Mouse (Mus musculus) midbrain, embryonic 16.5 days (tissue): ENCODE data around the gene Zfp385b. TPM values are rescaled to one million over a fixed set of nuclear protein-coding genes. Genes with fewer than 3 reads are reported as not detected.

ENCODE experiments used
- ATAC-seq: fragments of 200-750 bp; cut with Nextera tagmentation; 2 replicates; pipeline ENCODE4 v1.8.0; 2017; ENCODE audit warnings: moderate TSS enrichment
- H3K27ac ChIP-seq: fragments of 300-500 bp; sonication (generic); 2 replicates; pipeline ENCODE4 v1.5.1; 2014; ENCODE audit warnings: mild to moderate bottlenecking, low read length, mixed read lengths
- H3K27me3 ChIP-seq: fragments of 300-500 bp; sonication (generic); 2 replicates; pipeline ENCODE4 v1.6.1; 2014; ENCODE audit warnings: low read depth, low read length, mixed read lengths; ENCODE audit not compliant: control insufficient read depth, insufficient read depth
- H3K36me3 ChIP-seq: fragments of 300-500 bp; sonication (generic); 2 replicates; pipeline ENCODE4 v1.6.1; 2014; ENCODE audit warnings: mild to moderate bottlenecking, low read length, moderate library complexity, mixed read lengths; ENCODE audit not compliant: control insufficient read depth, insufficient read depth
- H3K4me1 ChIP-seq: fragments of 300-500 bp; sonication (generic); 2 replicates; pipeline ENCODE4 v1.6.1; 2014; ENCODE audit warnings: mild to moderate bottlenecking, low read length, mixed read lengths; ENCODE audit not compliant: control insufficient read depth, insufficient read depth
- H3K4me2 ChIP-seq: fragments of 300-500 bp; sonication (generic); 2 replicates; pipeline ENCODE4 v1.6.1; 2014; ENCODE audit warnings: mild to moderate bottlenecking, low read length, mixed read lengths
- H3K4me3 ChIP-seq: fragments of 300-500 bp; sonication (generic); 2 replicates; pipeline ENCODE4 v1.5.1; 2014; ENCODE audit warnings: low read depth, mild to moderate bottlenecking, low read length, moderate library complexity, mixed read lengths
- H3K9ac ChIP-seq: fragments of 300-500 bp; sonication (generic); 2 replicates; pipeline ENCODE4 v1.6.1; 2014; ENCODE audit warnings: low read depth, low read length, mixed read lengths
- H3K9me3 ChIP-seq: fragments of 300-500 bp; sonication (generic); replicated peaks from 2 replicates; pipeline ENCODE4 v1.6.1; 2014; ENCODE audit warnings: mild to moderate bottlenecking, low read length, mixed read lengths; ENCODE audit not compliant: control insufficient read depth, poor library complexity, severe bottlenecking
- WGBS: fragments of 180-500 bp; shearing (Covaris S2); extraction: QIAGEN DNeasy Blood & Tissue Kit; methylation state at CpG from one replicate; pipeline ENCODE4 v1.1.7; 2014; 5-methylcytosine and 5-hydroxymethylcytosine counted together
- polyA plus RNA-seq: library from polyadenylated mRNA; unstranded; fragments of >200 nt; fragmentation: Nextera tagmentation; extraction: Ambion mirVana; gene quantifications from 2 replicates; pipeline ENCODE4 v1.2.1, GENCODE M21; 2015

The Zfp385b gene
- polyA plus RNA-seq, 1 experiment from 2014 or later, result 15.3 TPM

DNA sequence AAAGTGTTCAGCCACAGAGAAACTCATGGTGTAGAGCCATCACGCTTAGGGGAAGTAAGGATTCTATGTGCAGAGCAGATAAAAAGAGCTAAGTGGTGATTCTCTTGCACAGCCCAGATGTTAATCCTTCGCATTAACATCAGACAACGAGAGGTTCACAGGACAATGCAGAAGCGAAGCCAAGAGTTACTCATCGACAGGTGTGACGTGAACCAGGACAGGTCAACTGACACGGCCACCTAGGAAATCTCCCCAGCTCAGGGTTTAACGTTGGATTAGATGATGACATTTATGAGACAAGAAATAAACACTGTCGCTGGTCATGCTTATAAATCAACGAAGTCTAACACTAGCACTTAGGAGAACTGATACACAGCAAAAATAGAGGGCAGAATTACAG lies 341.9 kb downstream of the Zfp385b start:
- H3K9me3 ChIP-seq, result no peaks in the 10 kb centered on the region; the same call in 1 of the 2 replicates
- no peaks in the 10 kb centered on the region; the same call in 1 of the 2 replicates for H3K36me3 ChIP-seq
- no peak for ATAC-seq
- no peaks in the 10 kb centered on the region for H3K4me1 ChIP-seq
- no peaks in the 10 kb centered on the region for H3K27me3 ChIP-seq
- H3K9ac ChIP-seq, result no peak overlapping the region
- H3K4me3 ChIP-seq, result no peak overlapping the region
- no peak overlapping the region for H3K27ac ChIP-seq
- H3K4me2 ChIP-seq, result no peak overlapping the region
- WGBS, result 89% methylated on average over 10 of the region's 10 CpGs

GRCm38 (mm10) chr2:77476444-77476843 lies 343.0 kb downstream of the Zfp385b start:
- no peak for ATAC-seq
- no peak overlapping the region for H3K9ac ChIP-seq
- no peak overlapping the region for H3K4me3 ChIP-seq
- no peak overlapping the region for H3K4me2 ChIP-seq
- H3K9me3 ChIP-seq, result no peaks in the 10 kb centered on the region; the same call in 1 of the 2 replicates
- WGBS, result 78% methylated on average over 8 of the region's 8 CpGs
- no peaks in the 10 kb centered on the region for H3K27me3 ChIP-seq
- H3K4me1 ChIP-seq, result no peaks in the 10 kb centered on the region
- no peak overlapping the region for H3K27ac ChIP-seq
- no peaks in the 10 kb centered on the region; the same call in 1 of the 2 replicates for H3K36me3 ChIP-seq

DNA sequence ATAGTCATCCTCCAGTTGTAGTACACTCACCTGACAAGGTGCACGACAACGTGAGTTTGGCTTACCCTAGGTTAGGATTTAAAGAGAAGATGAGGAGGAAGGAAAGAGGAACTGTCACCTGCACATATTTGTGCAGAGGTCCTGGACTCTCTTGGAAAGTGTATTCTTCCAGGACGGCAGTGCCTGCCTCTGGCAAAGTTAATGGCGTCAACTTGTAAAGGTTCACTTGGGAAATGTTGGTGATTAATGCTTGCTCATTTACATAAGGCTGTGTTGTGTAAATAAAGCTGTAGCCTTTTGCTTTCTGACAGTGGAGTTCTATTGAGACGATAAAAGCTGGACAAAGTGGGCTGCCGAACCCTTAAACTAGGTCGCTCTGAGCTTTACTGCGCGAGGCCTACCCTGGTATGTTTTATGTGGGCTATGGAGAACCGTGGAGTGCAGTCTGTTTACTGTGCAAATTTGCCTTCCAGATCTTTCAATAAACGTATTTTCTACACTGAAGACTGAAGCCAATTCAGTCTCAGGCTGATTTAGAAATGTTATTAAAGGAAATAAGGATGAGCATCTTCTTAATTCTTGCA lies 347.1 kb downstream of the Zfp385b start:
- Histone ChIP-seq H3K9me3 (no peaks in the 10 kb centered on the region; the same call in 1 of the 2 replicates), H3K4me2 (no peak overlapping the region), H3K4me1 (no peaks in the 10 kb centered on the region), H3K4me3 (no peak overlapping the region), H3K27me3 (no peaks in the 10 kb centered on the region), H3K9ac (no peak overlapping the region), H3K27ac (no peak overlapping the region), H3K36me3 (no peaks in the 10 kb centered on the region; the same call in 1 of the 2 replicates)
- no peak for ATAC-seq
- WGBS, result 62% methylated on average over 11 of the region's 11 CpGs

GRCm38 (mm10) chr2:77470716-77471115 lies 348.7 kb downstream of the Zfp385b start:
- Histone ChIP-seq H3K27me3 (no peaks in the 10 kb centered on the region), H3K9me3 (no peaks in the 10 kb centered on the region; the same call in 1 of the 2 replicates), H3K9ac (no peak overlapping the region), H3K4me3 (no peak overlapping the region), H3K4me1 (no peaks in the 10 kb centered on the region), H3K36me3 (no peaks in the 10 kb centered on the region; the same call in 1 of the 2 replicates), H3K4me2 (no peak overlapping the region), H3K27ac (no peak overlapping the region)
- ATAC-seq, result no peak
- 89% methylated on average over 7 of the region's 7 CpGs for WGBS

GRCm38 (mm10) chr2:77461413-77461812 lies 358.0 kb downstream of the Zfp385b start:
- no peak for ATAC-seq
- WGBS, result 91% methylated on average over 10 of the region's 10 CpGs
- H3K27me3 ChIP-seq, result no peaks in the 10 kb centered on the region
- no peaks in the 10 kb centered on the region for H3K36me3 ChIP-seq
- H3K4me1 ChIP-seq, result no peaks in the 10 kb centered on the region
- no peak overlapping the region for H3K4me3 ChIP-seq
- no peak overlapping the region for H3K4me2 ChIP-seq
- H3K9ac ChIP-seq, result no peak overlapping the region
- H3K9me3 ChIP-seq, result no peaks in the 10 kb centered on the region
- H3K27ac ChIP-seq, result no peak overlapping the region

DNA sequence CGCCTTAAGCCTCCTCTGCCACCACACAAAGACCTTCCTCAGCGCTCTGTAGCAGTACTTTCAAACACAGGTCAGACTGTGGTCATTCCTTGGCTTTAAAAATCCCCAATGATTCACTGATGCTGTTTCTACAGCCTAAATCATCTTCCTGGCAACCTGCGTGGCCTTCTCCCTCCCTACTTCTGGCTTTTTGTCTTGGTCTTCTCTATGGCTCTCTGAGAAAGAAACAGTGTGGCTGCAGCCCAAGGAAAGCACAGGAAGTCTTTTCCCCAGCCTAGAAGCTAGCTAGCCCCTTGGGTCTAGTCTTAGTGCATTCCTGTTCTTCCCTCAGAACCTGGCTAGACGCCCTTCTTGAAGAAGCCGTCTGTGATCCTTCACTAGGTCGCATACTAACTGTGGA lies 359.4 kb downstream of the Zfp385b start:
- no peak overlapping the region for H3K4me2 ChIP-seq
- no peak overlapping the region for H3K9ac ChIP-seq
- H3K36me3 ChIP-seq, result no peaks in the 10 kb centered on the region
- ATAC-seq, result no peak
- no peak overlapping the region for H3K27ac ChIP-seq
- WGBS, result 93% methylated on average over 6 of the region's 6 CpGs
- no peaks in the 10 kb centered on the region for H3K27me3 ChIP-seq
- no peak overlapping the region for H3K4me3 ChIP-seq
- no peaks in the 10 kb centered on the region for H3K4me1 ChIP-seq
- H3K9me3 ChIP-seq, result no peaks in the 10 kb centered on the region

DNA sequence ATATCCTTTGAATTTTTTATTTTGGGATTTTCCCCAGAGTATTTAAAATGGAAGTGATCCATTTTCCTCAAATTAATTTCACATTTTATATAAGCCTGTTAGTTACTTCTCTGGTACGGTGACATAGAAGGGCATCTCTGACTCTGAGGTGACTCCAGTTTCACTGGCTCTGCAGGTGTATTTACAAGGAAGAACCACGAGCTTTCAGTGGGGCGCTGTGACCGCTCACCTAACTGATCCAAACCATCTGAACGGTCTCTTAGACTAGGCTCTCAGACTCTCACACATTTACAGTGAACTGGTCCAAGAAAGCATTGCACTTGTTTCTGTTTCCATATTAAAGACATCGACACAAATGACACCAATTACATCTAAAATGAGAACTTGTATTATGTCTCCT lies 361.0 kb downstream of the Zfp385b start:
- H3K36me3 ChIP-seq, result no peaks in the 10 kb centered on the region
- H3K27ac ChIP-seq, result no peak overlapping the region
- H3K9ac ChIP-seq, result no peak overlapping the region
- H3K4me2 ChIP-seq, result no peak overlapping the region
- no peaks in the 10 kb centered on the region for H3K9me3 ChIP-seq
- ATAC-seq, result no peak
- 88% methylated on average over 6 of the region's 6 CpGs for WGBS
- H3K4me3 ChIP-seq, result no peak overlapping the region
- H3K4me1 ChIP-seq, result no peaks in the 10 kb centered on the region
- H3K27me3 ChIP-seq, result no peaks in the 10 kb centered on the region

DNA sequence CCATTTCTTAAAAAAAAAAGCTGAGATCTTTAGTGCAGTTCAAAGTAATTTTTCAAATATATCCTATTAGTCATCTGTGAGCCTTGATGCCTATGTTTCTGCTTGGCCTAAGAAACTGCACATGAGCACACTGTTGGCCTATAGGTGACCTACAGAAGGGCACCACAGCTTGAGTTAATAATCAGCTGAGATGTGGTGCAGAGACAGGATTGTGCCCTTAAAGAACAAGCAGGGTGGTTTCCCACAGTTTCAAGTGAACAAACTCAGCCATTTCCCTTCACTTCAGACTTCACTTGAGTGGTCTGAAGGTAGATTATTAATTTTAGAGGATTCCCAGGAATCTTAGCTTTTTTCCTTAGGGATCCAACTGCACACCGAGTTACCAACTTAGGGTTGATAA lies 362.3 kb downstream of the Zfp385b start:
- H3K27me3 ChIP-seq, result no peaks in the 10 kb centered on the region
- no peaks in the 10 kb centered on the region for H3K36me3 ChIP-seq
- H3K4me1 ChIP-seq, result no peaks in the 10 kb centered on the region
- 71% methylated on average over 1 of the region's 1 CpGs for WGBS
- no peak overlapping the region for H3K9ac ChIP-seq
- ATAC-seq, result no peak
- H3K4me3 ChIP-seq, result no peak overlapping the region
- no peak overlapping the region for H3K27ac ChIP-seq
- H3K9me3 ChIP-seq, result no peaks in the 10 kb centered on the region
- H3K4me2 ChIP-seq, result no peak overlapping the region

DNA sequence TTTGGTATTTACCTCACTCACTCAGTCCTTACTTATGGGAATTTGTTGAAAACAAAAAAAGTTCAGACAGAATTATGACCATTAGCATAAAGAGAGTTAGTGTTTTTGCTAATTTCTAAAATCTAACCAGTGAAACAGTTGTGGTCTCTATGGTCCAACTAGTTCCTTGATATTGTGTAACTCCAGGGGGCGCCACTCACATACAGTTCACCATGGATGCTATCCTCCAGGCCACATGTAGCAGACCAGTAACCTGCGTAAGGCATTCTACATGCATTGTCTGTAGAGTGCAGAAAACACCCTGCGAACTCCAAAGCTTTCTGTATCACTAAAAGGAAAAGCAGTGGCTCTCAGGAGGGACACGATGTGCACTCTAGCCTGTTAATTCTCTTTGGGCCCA lies 362.8 kb downstream of the Zfp385b start:
- no peak for ATAC-seq
- no peaks in the 10 kb centered on the region for H3K9me3 ChIP-seq

More for the DNA sequence above, 362.8 kb downstream of the Zfp385b start:
- no peaks in the 10 kb centered on the region for H3K36me3 ChIP-seq
- H3K27me3 ChIP-seq, result no peaks in the 10 kb centered on the region
- H3K27ac ChIP-seq, result no peak overlapping the region
- no peaks in the 10 kb centered on the region for H3K4me1 ChIP-seq
- H3K4me2 ChIP-seq, result no peak overlapping the region
- WGBS, result 37% methylated on average over 4 of the region's 4 CpGs
- no peak overlapping the region for H3K9ac ChIP-seq
- no peak overlapping the region for H3K4me3 ChIP-seq
